Mouse (Mus musculus): ENCODE measurements around the gene Lgi4. TPM values are rescaled to one million over a fixed set of nuclear protein-coding genes. Genes with fewer than 3 reads are reported as not detected.

Gene Lgi4
- polyA plus RNA-seq, 1 experiment, result 48.9 TPM

- H3K4me1 ChIP-seq (ENCODE audit: control insufficient read depth, insufficient read depth, low read length), result peaks cover 12% of the 10 kb centered on the region; the same call in 1 of the 2 replicates
- TF ChIP-seq CTCF (IDR thresholded peaks at IDR 0.05; ENCODE audit: borderline replicate concordance, insufficient read depth, low read depth, low read length), result 0 out of 2 replicates have a peak, but pooled peaks have one; percentile 7
- no peak for TF ChIP-seq POLR2A (IDR thresholded peaks at IDR 0.05; ENCODE audit: borderline replicate concordance, insufficient read depth, low read length)
- 6% methylated on average over 34 of the region's 34 CpGs for WGBS
These were observed 6.3 kb upstream of the Lgi4 start for GRCm38 (mm10) chr7:31052636-31053434.

GRCm38 (mm10) chr7:31053882-31054447, 5.2 kb upstream of the Lgi4 start:
- peak in 1 of 2 experiments; percentile 55 for DNase-seq
- TF ChIP-seq CTCF (IDR thresholded peaks at IDR 0.05; ENCODE audit: borderline replicate concordance, insufficient read depth, low read depth, low read length), result no peak
- TF ChIP-seq POLR2A (IDR thresholded peaks at IDR 0.05; ENCODE audit: borderline replicate concordance, insufficient read depth, low read length), result no peak
- 48% methylated on average over 10 of the region's 10 CpGs for WGBS

More at GRCm38 (mm10) chr7:31052636-31053434, 6.3 kb upstream of the Lgi4 start:
- Histone ChIP-seq H3K4me3 (replicated peaks; ENCODE audit: insufficient read depth, low read depth, low read length) (peak overlapping the region; percentile 50), H3K27me3 (ENCODE audit: control insufficient read depth, insufficient read depth, low read length) (no peaks in the 10 kb centered on the region; the same call in 1 of the 2 replicates), H3K27ac (ENCODE audit: insufficient read depth, low read length) (no peak overlapping the region)
- peak; percentile 88 to 89 for DNase-seq

GRCm38 (mm10) chr7:31054661-31055320, 4.4 kb upstream of the Lgi4 start:
- 63% methylated on average over 11 of the region's 11 CpGs for WGBS
- TF ChIP-seq POLR2A (IDR thresholded peaks at IDR 0.05; ENCODE audit: borderline replicate concordance, insufficient read depth, low read length), result no peak
- no peak for DNase-seq
- no peak overlapping the region for H3K4me3 ChIP-seq (replicated peaks; ENCODE audit: insufficient read depth, low read depth, low read length)
- no peaks in the 10 kb centered on the region; the same call in 1 of the 2 replicates for H3K27me3 ChIP-seq (ENCODE audit: control insufficient read depth, insufficient read depth, low read length)
- no peak overlapping the region for H3K27ac ChIP-seq (ENCODE audit: insufficient read depth, low read length)
- peaks cover 9% of the 10 kb centered on the region; the same call in 1 of the 2 replicates for H3K4me1 ChIP-seq (ENCODE audit: control insufficient read depth, insufficient read depth, low read length)

More at GRCm38 (mm10) chr7:31053882-31054447, 5.2 kb upstream of the Lgi4 start:
- H3K4me1 ChIP-seq (ENCODE audit: control insufficient read depth, insufficient read depth, low read length), result peaks cover 12% of the 10 kb centered on the region; the same call in 1 of the 2 replicates
- H3K4me3 ChIP-seq (replicated peaks; ENCODE audit: insufficient read depth, low read depth, low read length), result peak overlapping the region; percentile 23
- H3K27me3 ChIP-seq (ENCODE audit: control insufficient read depth, insufficient read depth, low read length), result no peaks in the 10 kb centered on the region; the same call in 1 of the 2 replicates
- no peak overlapping the region for H3K27ac ChIP-seq (ENCODE audit: insufficient read depth, low read length)

GRCm38 (mm10) chr7:31055354-31055824, 3.8 kb upstream of the Lgi4 start:
- DNase-seq, result peak in 1 of 2 experiments; percentile 47
- peaks cover 6% of the 10 kb centered on the region; the same call in 1 of the 2 replicates for H3K4me1 ChIP-seq (ENCODE audit: control insufficient read depth, insufficient read depth, low read length)
- 22% methylated on average over 10 of the region's 10 CpGs for WGBS
- TF ChIP-seq POLR2A (IDR thresholded peaks at IDR 0.05; ENCODE audit: borderline replicate concordance, insufficient read depth, low read length) (no peak), CTCF (IDR thresholded peaks at IDR 0.05; ENCODE audit: borderline replicate concordance, insufficient read depth, low read depth, low read length) (no peak)
- H3K27me3 ChIP-seq (ENCODE audit: control insufficient read depth, insufficient read depth, low read length), result no peaks in the 10 kb centered on the region; the same call in 1 of the 2 replicates
- H3K27ac ChIP-seq (ENCODE audit: insufficient read depth, low read length), result no peak overlapping the region
- no peak overlapping the region for H3K4me3 ChIP-seq (replicated peaks; ENCODE audit: insufficient read depth, low read depth, low read length)

- WGBS, result 52% methylated on average over 4 of the region's 4 CpGs
- no peak for TF ChIP-seq POLR2A (IDR thresholded peaks at IDR 0.05; ENCODE audit: borderline replicate concordance, insufficient read depth, low read length)
- no peak for TF ChIP-seq CTCF (IDR thresholded peaks at IDR 0.05; ENCODE audit: borderline replicate concordance, insufficient read depth, low read depth, low read length)
- Histone ChIP-seq H3K27ac (ENCODE audit: insufficient read depth, low read length) (no peak overlapping the region), H3K4me3 (replicated peaks; ENCODE audit: insufficient read depth, low read depth, low read length) (no peak overlapping the region), H3K4me1 (ENCODE audit: control insufficient read depth, insufficient read depth, low read length) (0 out of 2 replicates have a peak, but pooled peaks cover 4% of the 10 kb centered on the region), H3K27me3 (ENCODE audit: control insufficient read depth, insufficient read depth, low read length) (no peaks in the 10 kb centered on the region; the same call in 1 of the 2 replicates)
- DNase-seq, result no peak
These were observed 3.3 kb upstream of the Lgi4 start for GRCm38 (mm10) chr7:31055883-31056282.

GRCm38 (mm10) chr7:31056448-31056847, 2.7 kb upstream of the Lgi4 start:
- H3K27ac ChIP-seq (ENCODE audit: insufficient read depth, low read length), result no peak overlapping the region
- no peaks in the 10 kb centered on the region; the same call in 1 of the 2 replicates for H3K27me3 ChIP-seq (ENCODE audit: control insufficient read depth, insufficient read depth, low read length)
- WGBS, result 69% methylated on average over 7 of the region's 7 CpGs
- no peak overlapping the region for H3K4me3 ChIP-seq (replicated peaks; ENCODE audit: insufficient read depth, low read depth, low read length)
- no peak for TF ChIP-seq POLR2A (IDR thresholded peaks at IDR 0.05; ENCODE audit: borderline replicate concordance, insufficient read depth, low read length)
- no peak for TF ChIP-seq CTCF (IDR thresholded peaks at IDR 0.05; ENCODE audit: borderline replicate concordance, insufficient read depth, low read depth, low read length)
- H3K4me1 ChIP-seq (ENCODE audit: control insufficient read depth, insufficient read depth, low read length), result 0 out of 2 replicates have a peak, but pooled peaks cover 4% of the 10 kb centered on the region
- no peak for DNase-seq

- DNase-seq, result no peak
- Histone ChIP-seq H3K4me1 (ENCODE audit: control insufficient read depth, insufficient read depth, low read length) (0 out of 2 replicates have a peak, but pooled peaks cover 4% of the 10 kb centered on the region), H3K27ac (ENCODE audit: insufficient read depth, low read length) (no peak within 1 kb of the TSS), H3K4me3 (replicated peaks; ENCODE audit: insufficient read depth, low read depth, low read length) (no peak within 1 kb of the TSS), H3K27me3 (ENCODE audit: control insufficient read depth, insufficient read depth, low read length) (no peaks in the 10 kb centered on the region)
- TF ChIP-seq CTCF (IDR thresholded peaks at IDR 0.05; ENCODE audit: borderline replicate concordance, insufficient read depth, low read depth, low read length) (no peak), POLR2A (IDR thresholded peaks at IDR 0.05; ENCODE audit: borderline replicate concordance, insufficient read depth, low read length) (no peak)
- WGBS, result 91% methylated on average over 2 of the region's 2 CpGs
These were observed 2.1 kb upstream of the Lgi4 start, which contains the start of gene Fxyd1 for GRCm38 (mm10) chr7:31057071-31057470. Gene Fxyd1, minus strand, starts transcription at chr7:31057199.
